Mouse (Mus musculus) forebrain, embryonic 12.5 days (tissue): ENCODE data around the gene Fgd2. TPM values are rescaled to one million over a fixed set of nuclear protein-coding genes. Genes with fewer than 3 reads are reported as not detected.
"Not testable (repeated sequence)": the region's sequence is repeated elsewhere in the genome, so short reads cannot be mapped to it uniquely, and the experiment has no call there.

Experiments used
- ATAC-seq: fragments of 200-750 bp; cut with Nextera tagmentation; 2 replicates; pipeline ENCODE4 v1.8.0; 2017; ENCODE audit warnings: moderate TSS enrichment; ENCODE audit not compliant: low FRiP score
- H3K27ac ChIP-seq: fragments of 300-500 bp; sonication (generic); 2 replicates; pipeline ENCODE4 v1.5.1; 2016; ENCODE audit warnings: mild to moderate bottlenecking
- H3K27me3 ChIP-seq: fragments of 300-500 bp; sonication (generic); 2 replicates; pipeline ENCODE4 v1.6.1; 2016; ENCODE audit warnings: mild to moderate bottlenecking
- H3K36me3 ChIP-seq: fragments of 300-500 bp; sonication (generic); replicated peaks from 2 replicates; pipeline ENCODE4 v1.6.1; 2016; ENCODE audit warnings: mild to moderate bottlenecking
- H3K4me1 ChIP-seq: fragments of 300-500 bp; sonication (generic); 2 replicates; pipeline ENCODE4 v1.6.1; 2016
- H3K4me2 ChIP-seq: fragments of 300-500 bp; sonication (generic); 2 replicates; pipeline ENCODE4 v1.6.1; 2016; ENCODE audit warnings: mild to moderate bottlenecking, moderate library complexity
- H3K4me3 ChIP-seq: fragments of 300-500 bp; sonication (generic); replicated peaks from 2 replicates; pipeline ENCODE4 v1.5.1; 2016; ENCODE audit warnings: mild to moderate bottlenecking
- H3K9ac ChIP-seq: fragments of 300-500 bp; sonication (generic); 2 replicates; pipeline ENCODE4 v1.6.1; 2016; ENCODE audit warnings: mild to moderate bottlenecking
- H3K9me3 ChIP-seq: fragments of 300-500 bp; sonication (generic); 2 replicates; pipeline ENCODE4 v1.6.1; 2016
- WGBS: fragments of 180-500 bp; shearing (Covaris S2); methylation state at CpG from one replicate; pipeline ENCODE4 v1.1.7; 2016; 5-methylcytosine and 5-hydroxymethylcytosine counted together
- polyA plus RNA-seq: library from polyadenylated mRNA; unstranded; fragments of >200 nt; fragmentation: Nextera tagmentation; extraction: Ambion mirVana; gene quantifications from 2 replicates; pipeline ENCODE4 v1.2.1, GENCODE M21; 2016

The Fgd2 gene
- polyA plus RNA-seq, 1 experiment from 2014 or later: 3.7 TPM

GRCm38 (mm10) chr17:29380241-29380640 lies 19.5 kb downstream of the Fgd2 start:
- Histone ChIP-seq H3K4me3 (no peak overlapping the region), H3K27ac (no peak overlapping the region), H3K36me3 (no peaks in the 10 kb centered on the region), H3K9me3 (no peaks in the 10 kb centered on the region), H3K4me2 (no peak overlapping the region), H3K9ac (no peak overlapping the region), H3K27me3 (no peaks in the 10 kb centered on the region), H3K4me1 (peaks cover 6% of the 10 kb centered on the region; the same call in 1 of the 2 replicates)
- WGBS: 80% methylated on average over 4 of the region's 4 CpGs
- no peak for ATAC-seq

- H3K4me3 ChIP-seq: no peak overlapping the region
- ATAC-seq: peak; percentile 53; the same call in 1 of the 2 replicates
- no peaks in the 10 kb centered on the region for H3K27me3 ChIP-seq
- no peak overlapping the region for H3K27ac ChIP-seq
- H3K36me3 ChIP-seq: no peaks in the 10 kb centered on the region
- no peak overlapping the region for H3K4me2 ChIP-seq
- 30% methylated on average over 7 of the region's 7 CpGs for WGBS
- H3K9me3 ChIP-seq: no peaks in the 10 kb centered on the region
- no peak overlapping the region for H3K9ac ChIP-seq
- peaks cover 6% of the 10 kb centered on the region; the same call in 1 of the 2 replicates for H3K4me1 ChIP-seq
Observed at GRCm38 (mm10) chr17:29381472-29381871, 20.8 kb downstream of the Fgd2 start.

DNA sequence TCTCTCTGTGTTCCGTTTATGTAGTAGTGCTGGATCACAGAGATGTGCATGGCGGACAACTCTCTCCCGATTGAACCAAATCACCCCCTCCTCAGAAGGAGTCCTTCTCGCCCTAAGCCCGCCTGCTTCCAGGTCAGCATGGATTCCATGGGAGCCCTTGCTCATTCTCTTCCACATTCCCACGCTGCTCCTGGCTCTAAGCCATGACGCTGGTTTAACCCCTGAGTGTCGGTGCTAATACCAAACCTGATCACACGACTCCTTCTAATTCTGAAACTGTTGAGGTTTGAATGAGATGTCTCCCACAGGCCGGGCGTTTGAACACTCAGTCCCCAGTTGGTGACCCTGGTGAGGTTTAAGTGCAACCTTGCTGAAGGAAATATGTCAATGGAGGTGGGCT lies 21.7 kb downstream of the Fgd2 start:
- Histone ChIP-seq H3K9ac (no peak overlapping the region), H3K9me3 (no peaks in the 10 kb centered on the region), H3K27ac (no peak overlapping the region), H3K4me3 (no peak overlapping the region), H3K36me3 (no peaks in the 10 kb centered on the region), H3K4me1 (peaks cover 6% of the 10 kb centered on the region; the same call in 1 of the 2 replicates), H3K4me2 (no peak overlapping the region), H3K27me3 (no peaks in the 10 kb centered on the region)
- WGBS: 61% methylated on average over 11 of the region's 11 CpGs
- ATAC-seq: no peak

DNA sequence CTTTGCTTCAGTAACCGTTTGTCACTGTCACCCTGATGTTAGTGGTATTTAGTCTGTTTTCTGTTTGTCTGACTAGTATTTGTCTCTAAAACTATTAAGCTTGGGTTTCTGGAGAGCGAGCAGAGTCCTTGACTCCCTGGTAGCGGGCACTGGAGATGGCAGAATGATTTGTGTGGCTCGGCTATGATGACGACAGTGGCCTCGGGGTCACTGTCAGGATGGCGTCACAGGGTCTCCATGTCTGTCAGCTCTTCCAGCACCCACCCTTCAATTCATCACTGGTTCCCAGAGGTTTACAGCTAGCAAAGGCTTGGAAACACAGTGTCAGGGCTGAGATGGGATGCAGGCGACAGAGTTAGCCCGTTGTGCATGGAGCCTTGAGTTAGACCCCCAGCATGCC lies 23.2 kb downstream of the Fgd2 start:
- no peak overlapping the region for H3K4me3 ChIP-seq
- 86% methylated on average over 9 of the region's 9 CpGs for WGBS
- H3K36me3 ChIP-seq: no peaks in the 10 kb centered on the region
- ATAC-seq: no peak
- H3K27ac ChIP-seq: no peak overlapping the region
- H3K4me2 ChIP-seq: no peak overlapping the region
- H3K4me1 ChIP-seq: peaks cover 6% of the 10 kb centered on the region; the same call in 1 of the 2 replicates
- H3K9ac ChIP-seq: no peak overlapping the region
- H3K9me3 ChIP-seq: no peaks in the 10 kb centered on the region
- no peaks in the 10 kb centered on the region for H3K27me3 ChIP-seq

GRCm38 (mm10) chr17:29384850-29385438 lies 24.2 kb downstream of the Fgd2 start:
- H3K4me1 ChIP-seq: peaks cover 6% of the 10 kb centered on the region; the same call in 1 of the 2 replicates
- no peak overlapping the region for H3K4me2 ChIP-seq
- no peak overlapping the region for H3K9ac ChIP-seq
- H3K27ac ChIP-seq: no peak overlapping the region
- 73% methylated on average over 5 of the region's 5 CpGs for WGBS
- H3K9me3 ChIP-seq: no peaks in the 10 kb centered on the region
- no peaks in the 10 kb centered on the region for H3K27me3 ChIP-seq
- H3K4me3 ChIP-seq: no peak overlapping the region
- no peaks in the 10 kb centered on the region for H3K36me3 ChIP-seq
- no peak for ATAC-seq

GRCm38 (mm10) chr17:29385746-29386145 lies 25.0 kb downstream of the Fgd2 start:
- ATAC-seq: no peak
- H3K4me3 ChIP-seq: no peak overlapping the region
- WGBS: 30% methylated on average over 6 of the region's 6 CpGs

DNA sequence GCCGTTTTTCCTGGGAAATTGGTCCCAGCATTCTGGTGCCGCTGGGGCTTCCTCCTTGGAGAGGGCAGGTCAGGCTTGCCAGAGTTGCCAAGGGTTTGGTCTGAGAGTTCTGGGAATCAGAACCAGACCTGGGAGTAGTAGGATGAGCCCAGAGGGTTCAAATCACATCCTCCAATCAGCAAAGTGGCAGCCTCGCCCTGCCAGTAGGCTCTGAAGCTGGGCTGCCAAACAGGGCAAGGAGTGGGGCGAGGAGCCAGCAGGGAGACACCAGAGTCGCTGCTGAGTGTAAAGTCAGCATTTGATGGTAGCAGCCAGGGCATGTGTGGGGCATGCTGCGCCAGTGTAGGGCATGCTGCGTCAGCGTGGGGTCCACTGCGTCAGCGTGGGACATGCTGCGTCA lies 28.3 kb downstream of the Fgd2 start:
- Histone ChIP-seq H3K9me3 (no peaks in the 10 kb centered on the region), H3K4me3 (no peak overlapping the region), H3K36me3 (no peaks in the 10 kb centered on the region), H3K4me2 (no peak overlapping the region), H3K4me1 (peaks cover 2% of the 10 kb centered on the region; the same call in 1 of the 2 replicates), H3K27ac (no peak overlapping the region), H3K27me3 (no peaks in the 10 kb centered on the region), H3K9ac (no peak overlapping the region)
- no peak for ATAC-seq
- WGBS: 84% methylated on average over 11 of the region's 11 CpGs

More at GRCm38 (mm10) chr17:29385746-29386145, 25.0 kb downstream of the Fgd2 start:
- H3K9ac ChIP-seq: no peak overlapping the region
- no peaks in the 10 kb centered on the region for H3K27me3 ChIP-seq
- no peaks in the 10 kb centered on the region for H3K36me3 ChIP-seq
- no peak overlapping the region for H3K4me2 ChIP-seq
- H3K9me3 ChIP-seq: no peaks in the 10 kb centered on the region
- H3K27ac ChIP-seq: no peak overlapping the region
- H3K4me1 ChIP-seq: peaks cover 6% of the 10 kb centered on the region; the same call in 1 of the 2 replicates

DNA sequence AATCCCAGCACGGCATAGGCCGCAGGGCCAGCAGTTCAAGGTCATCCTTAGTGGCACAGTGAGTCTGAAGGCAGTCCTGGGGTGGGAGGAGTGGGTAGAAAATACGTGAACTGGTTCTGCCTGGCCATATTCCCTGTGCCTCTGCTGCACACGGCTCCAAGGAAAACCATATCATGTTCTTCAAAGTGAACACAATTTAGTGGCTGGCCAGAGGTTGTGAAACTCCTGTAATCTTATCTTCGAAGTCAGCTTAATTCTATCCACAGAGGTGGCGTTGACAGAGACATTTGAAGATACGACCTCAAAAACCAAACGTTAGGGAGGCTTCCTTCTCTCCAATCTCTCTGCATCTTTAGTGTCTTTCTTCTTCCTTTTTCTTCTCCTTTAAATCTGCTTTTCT lies 30.6 kb downstream of the Fgd2 start:
- WGBS: 87% methylated on average over 8 of the region's 8 CpGs
- Histone ChIP-seq H3K9ac (no peak overlapping the region), H3K4me2 (no peak overlapping the region), H3K27ac (no peak overlapping the region), H3K9me3 (no peaks in the 10 kb centered on the region), H3K4me1 (no peaks in the 10 kb centered on the region), H3K36me3 (no peaks in the 10 kb centered on the region), H3K4me3 (no peak overlapping the region), H3K27me3 (peaks cover 14% of the 10 kb centered on the region)
- ATAC-seq: no peak

GRCm38 (mm10) chr17:29393335-29394089 lies 32.8 kb downstream of the Fgd2 start:
- 68% methylated on average over 14 of the region's 14 CpGs for WGBS
- no peak for ATAC-seq
- Histone ChIP-seq H3K27ac (no peak overlapping the region), H3K4me1 (peaks cover 15% of the 10 kb centered on the region), H3K27me3 (peaks cover 14% of the 10 kb centered on the region), H3K4me3 (no peak overlapping the region), H3K36me3 (no peaks in the 10 kb centered on the region), H3K9me3 (no peaks in the 10 kb centered on the region), H3K4me2 (no peak overlapping the region), H3K9ac (0 out of 2 replicates have a peak overlapping the region, but pooled peaks have one; percentile 5)

DNA sequence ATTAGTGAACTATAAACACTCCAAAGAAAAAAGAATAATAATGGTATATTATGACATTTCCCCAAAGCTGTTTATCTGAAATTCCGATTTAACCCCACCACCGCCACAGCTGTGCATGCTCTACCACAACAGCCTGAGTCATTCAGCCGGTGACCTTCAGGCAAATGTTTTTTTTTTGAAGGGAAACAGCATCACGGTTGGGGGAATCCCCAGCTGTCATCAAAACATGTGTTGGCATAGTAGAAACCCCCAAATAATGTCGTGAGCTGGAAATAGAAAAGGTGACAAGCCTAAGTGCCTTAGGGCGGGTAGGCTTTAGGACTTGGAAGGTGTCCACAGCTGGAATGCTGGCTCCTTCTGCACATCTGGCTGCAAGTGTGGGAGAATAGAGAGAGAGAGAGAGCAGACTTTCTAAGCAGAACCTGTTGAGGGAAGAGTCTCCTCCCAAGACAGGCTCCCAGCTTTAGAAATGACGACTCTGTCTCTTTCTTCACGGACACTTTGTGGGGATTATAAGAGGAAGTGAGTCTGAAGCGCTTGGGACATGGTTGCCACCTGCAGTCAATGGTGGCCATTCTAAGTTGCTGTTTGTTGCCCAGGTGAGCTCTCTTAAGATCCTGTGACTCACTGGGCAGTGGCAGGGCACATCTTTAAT lies 33.5 kb downstream of the Fgd2 start:
- Histone ChIP-seq H3K4me3 (no peak overlapping the region), H3K27me3 (peaks cover 18% of the 10 kb centered on the region), H3K36me3 (no peaks in the 10 kb centered on the region), H3K4me2 (no peak overlapping the region), H3K9ac (no peak overlapping the region), H3K4me1 (peaks cover 22% of the 10 kb centered on the region), H3K27ac (no peak overlapping the region), H3K9me3 (no peaks in the 10 kb centered on the region)
- WGBS: 74% methylated on average over 9 of the region's 9 CpGs
- no peak for ATAC-seq

DNA sequence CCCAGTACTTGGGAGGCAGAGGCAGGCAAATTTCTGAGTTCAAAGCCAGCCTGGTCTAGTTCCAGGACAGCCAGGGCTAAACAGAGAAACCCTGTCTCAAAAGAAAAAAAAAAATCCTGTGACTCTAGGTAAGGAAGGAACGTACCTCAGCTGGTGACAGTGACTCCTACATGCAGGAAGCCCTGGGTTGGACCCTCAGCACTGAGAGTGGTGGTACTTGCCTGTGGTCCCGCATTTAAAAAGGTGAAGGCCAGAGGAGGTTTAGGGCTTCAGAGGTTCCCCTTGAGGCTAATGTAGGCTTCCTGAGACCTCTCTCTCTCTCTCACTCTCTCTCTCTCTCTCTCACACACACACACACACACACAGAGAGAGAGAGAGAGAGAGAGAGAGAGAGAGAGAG lies 34.0 kb downstream of the Fgd2 start:
- H3K4me3 ChIP-seq, ATAC-seq, H3K36me3 ChIP-seq, H3K27ac ChIP-seq, H3K9me3 ChIP-seq, H3K9ac ChIP-seq, H3K4me2 ChIP-seq: not testable (repeated sequence)
- 75% methylated on average over 2 of the region's 2 CpGs for WGBS
- Histone ChIP-seq H3K4me1 (peaks cover 23% of the 10 kb centered on the region), H3K27me3 (peaks cover 22% of the 10 kb centered on the region)

- no peak overlapping the region for H3K27ac ChIP-seq
- peaks cover 23% of the 10 kb centered on the region for H3K4me1 ChIP-seq
- no peak overlapping the region for H3K4me3 ChIP-seq
- H3K36me3 ChIP-seq: no peaks in the 10 kb centered on the region
- no peaks in the 10 kb centered on the region for H3K9me3 ChIP-seq
- no peak overlapping the region for H3K9ac ChIP-seq
- no peak for ATAC-seq
- no peak overlapping the region for H3K4me2 ChIP-seq
- WGBS: 68% methylated on average over 7 of the region's 7 CpGs
- H3K27me3 ChIP-seq: peaks cover 22% of the 10 kb centered on the region
Observed at GRCm38 (mm10) chr17:29395381-29395780, 34.7 kb downstream of the Fgd2 start.
